Mouse (Mus musculus) gastrocnemius, postnatal 25 days (tissue): ENCODE results near the gene Dcun1d4. TPM values are rescaled to one million over a fixed set of nuclear protein-coding genes. Genes with fewer than 3 reads are reported as not detected.
A peak's percentile ranks its signal among the peaks of the same experiment; 100 is the strongest.
"Not testable (repeated sequence)": the region's sequence is repeated elsewhere in the genome, so short reads cannot be mapped to it uniquely, and the experiment has no call there.

Experiments
- DNase-seq: peaks from one replicate; pipeline ENCODE4 v3.0.0; 2022
- total RNA-seq, 2 experiments: library from RNA; stranded (reverse); gene quantifications; 1 replicate in 1 of 2; 2 replicates in 1 of 2; pipeline ENCODE4 v1.2.3; 2021

Dcun1d4 gene
- total RNA-seq, 2 experiments from 2014 or later = 8.1 to 9.0 TPM

DNA sequence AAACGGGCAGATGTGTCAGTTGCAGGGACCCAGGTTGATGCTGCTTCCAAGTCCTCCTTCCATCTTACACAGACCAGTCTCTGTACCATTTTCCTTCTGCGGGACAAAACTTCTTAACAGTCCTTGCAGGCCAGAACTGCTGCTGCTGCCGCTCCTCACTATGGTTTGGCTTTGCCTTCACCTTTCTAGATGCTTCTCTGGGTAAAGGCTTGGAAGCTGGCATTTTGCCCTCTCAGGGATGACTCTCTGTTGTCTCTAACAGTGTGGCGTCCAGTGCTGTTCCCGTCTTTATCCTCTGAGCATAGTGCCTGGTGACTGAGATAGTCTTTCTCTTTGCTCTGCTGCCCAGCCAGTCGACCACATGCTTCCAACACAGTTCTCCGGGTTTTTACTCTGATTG is 66.5 kb downstream of the Dcun1d4 start:
- no peak for DNase-seq

DNA sequence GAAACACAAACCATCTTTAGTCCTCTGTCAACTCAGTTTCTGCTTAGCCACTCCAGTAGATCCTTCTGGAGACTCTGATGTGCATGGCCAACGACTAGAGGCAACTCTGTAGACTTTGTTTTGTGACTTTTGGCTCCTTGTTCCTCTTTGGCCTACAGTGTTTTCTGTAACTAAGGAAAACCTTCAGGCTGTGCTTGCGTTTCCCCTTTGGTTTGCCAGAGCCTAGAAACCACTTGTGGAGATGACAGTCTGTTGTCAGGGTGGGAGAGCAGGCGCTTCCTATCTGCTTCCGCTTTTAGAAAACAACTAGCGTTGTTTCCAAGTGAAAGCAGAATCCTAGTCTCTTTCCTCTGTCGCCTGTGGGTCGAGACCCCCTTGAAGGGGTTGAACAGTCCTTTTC is 67.4 kb downstream of the Dcun1d4 start:
- DNase-seq = no peak

DNA sequence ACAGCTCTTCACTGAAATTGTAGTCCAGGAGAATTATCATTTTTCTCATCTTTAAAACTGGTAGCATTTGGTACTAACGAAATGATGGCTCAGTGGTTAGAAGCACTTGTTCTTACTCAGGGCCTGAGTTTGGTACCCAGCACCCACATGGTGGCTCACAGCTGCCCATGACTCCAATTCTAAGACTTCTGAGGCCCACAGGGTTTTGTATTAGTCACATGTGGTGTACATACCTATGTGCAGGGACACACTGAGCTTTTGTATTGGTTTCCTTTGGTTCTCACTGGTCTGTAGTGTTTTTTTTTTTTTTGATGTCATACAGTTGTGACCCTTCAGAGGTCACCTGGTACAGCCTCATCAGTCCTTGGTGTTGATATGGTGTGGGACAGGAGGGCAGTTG is 68.0 kb downstream of the Dcun1d4 start:
- no peak for DNase-seq

DNA sequence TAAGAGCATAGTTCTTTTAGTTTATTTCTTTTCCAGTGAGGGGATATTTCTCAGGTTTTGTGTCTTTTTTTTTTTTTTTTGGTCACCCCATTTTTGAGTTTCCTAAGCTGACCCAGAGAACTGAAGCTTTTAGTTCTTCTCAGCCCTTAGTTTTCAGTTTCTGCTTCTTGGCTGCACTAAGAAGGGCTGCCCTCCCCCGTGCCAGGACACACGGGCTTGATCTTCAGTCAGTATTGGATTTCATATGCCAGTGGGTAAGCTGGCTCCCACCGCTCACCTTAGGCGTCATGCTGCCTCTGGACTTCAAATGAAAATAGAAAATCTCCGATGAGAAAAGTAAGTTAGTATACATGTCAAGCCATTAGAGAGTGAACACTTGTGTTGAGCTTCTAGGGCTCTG is 71.0 kb downstream of the Dcun1d4 start:
- DNase-seq = peak; percentile 27

DNA sequence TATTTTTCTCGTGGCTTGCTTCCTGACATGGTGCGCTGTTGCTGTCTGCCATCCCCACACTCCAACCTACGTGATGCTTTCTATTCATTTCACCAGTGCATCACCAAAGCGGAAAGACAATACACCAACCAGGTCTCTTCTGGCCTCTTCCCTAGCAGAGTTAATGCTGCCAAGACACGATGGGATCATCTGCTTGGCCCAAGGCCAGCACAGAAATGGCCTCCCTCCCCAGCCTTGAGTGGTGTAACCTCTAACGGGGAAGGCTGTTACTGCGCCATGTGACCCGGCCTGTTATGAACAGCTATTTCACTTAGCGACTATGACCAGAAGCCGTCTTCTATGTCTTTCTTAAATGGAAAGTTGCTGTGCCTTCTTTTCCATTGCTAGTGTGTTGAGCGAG is 73.1 kb downstream of the Dcun1d4 start:
- no peak for DNase-seq

DNA sequence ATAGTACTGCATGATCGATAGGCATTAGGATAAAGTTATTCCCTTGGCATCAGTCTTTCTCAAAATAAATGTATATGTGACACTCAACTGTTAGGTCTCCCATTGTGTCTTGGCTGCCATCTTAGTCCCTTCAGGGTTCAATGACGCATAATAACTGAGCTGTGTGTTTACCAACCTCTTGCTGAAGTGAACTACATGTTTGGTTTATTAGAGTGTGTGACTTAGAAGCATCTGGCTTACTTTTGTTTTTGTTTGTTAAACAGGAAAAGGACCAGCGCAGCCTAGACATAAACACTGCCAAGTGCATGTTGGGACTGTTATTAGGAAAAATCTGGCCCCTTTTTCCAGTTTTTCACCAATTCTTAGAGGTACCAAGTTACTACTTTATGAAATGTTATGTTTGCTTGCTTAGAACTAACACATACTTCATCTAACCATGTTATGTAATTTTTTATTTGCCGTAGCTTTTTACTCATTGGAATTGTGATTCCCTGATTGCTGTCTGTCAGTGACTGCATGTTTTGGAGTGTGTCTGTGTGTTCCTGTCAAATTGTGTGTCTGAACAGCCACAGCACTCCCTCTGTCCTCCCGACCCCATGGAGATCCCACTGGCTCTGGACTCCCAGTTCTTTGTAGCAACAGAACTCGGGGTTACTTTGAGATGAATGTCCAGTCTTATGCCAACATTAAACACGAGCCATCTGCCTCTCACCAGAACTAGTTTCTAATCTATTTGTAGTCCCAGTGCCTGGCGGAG is 74.5 kb downstream of the Dcun1d4 start:
- no peak for DNase-seq

DNA sequence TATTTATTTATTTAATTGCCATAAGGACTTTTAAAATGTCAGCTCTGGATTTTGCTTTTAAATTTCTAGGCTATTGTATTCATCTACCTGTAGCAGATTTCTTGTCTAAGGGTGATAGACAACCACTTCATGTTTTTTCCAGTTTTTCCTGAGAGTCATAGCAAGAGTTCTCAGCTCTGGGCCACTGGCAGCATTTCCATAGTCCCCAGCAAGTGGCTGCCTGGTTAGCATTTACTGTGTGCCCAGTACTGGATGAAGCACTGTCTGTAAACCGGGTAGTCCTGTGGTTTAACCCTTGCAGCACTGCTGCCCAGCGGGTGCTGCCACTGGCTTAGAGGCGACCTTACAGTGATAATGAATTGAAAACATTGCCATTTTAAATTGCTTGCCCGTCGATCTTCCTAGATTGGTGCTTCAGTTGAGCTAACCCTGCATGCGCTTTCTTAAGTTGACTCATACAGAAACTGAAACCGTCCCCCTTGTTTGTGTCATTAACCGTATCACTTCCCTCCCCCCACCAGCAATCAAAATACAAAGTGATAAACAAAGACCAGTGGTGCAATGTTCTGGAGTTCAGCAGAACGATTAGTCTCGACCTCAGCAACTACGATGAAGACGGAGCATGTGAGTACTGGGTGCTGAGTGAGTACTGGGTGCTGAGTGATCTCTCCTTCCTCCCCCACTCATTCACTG is 76.1 kb downstream of the Dcun1d4 start:
- no peak for DNase-seq

DNA sequence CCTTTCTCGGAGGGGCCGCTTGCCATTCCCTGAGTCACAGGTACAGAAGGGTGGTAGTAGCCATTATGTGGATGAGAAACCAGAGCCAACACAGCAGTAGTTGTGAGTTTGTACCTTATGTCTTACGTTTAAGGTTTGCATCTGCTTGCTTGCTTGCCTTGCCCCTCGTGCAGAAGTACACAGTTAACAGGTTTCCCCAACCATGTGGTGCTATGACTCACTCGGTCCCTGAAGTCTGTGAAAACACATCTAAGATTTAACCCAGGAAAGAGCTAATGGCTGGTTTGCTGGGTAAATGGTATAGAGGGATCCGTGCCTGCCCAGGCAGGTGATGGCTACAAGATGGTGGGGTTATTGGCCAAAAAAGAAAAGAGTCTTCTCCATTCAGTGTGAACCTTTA is 78.0 kb downstream of the Dcun1d4 start:
- no peak for DNase-seq

DNA sequence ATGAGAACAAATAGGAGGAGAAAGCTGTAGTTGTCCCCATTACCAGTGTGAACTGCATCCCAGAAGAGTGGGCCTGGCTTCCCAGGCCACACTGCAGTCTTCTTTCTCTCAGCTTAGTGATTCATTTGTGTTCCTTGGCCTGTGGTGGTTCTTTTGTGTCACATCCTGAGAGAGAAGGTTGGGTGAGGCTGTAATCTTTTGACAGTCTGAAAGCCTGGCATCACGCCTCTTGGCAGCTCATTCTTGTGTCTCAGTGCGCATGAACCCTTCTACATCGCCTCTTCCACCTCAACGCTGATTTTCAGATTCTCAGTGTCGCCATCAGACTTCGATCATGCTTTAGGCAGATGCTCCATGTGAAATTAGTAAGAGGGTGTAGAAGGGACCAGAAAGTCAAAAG is 83.2 kb downstream of the Dcun1d4 start:
- no peak for DNase-seq

DNA sequence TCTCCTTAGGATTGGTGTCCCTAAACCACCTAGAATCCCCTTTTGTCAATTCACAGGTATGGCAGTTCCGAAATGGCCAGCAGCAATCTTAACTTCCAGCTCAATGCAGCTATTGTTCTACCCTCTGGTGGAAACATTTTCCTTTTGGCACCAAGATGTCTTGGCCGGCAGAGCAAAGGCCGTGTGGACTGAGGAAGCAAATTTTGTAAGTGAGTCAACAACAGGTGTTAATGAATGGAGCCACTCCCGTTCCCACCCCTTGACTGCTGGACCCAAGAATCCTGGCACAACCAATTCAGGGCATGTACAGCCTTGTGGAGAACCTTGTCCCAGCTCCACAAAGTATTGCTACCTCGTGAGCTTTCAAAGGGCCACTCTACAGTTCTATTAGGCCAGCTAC is 85.3 kb downstream of the Dcun1d4 start:
- no peak for DNase-seq

DNA sequence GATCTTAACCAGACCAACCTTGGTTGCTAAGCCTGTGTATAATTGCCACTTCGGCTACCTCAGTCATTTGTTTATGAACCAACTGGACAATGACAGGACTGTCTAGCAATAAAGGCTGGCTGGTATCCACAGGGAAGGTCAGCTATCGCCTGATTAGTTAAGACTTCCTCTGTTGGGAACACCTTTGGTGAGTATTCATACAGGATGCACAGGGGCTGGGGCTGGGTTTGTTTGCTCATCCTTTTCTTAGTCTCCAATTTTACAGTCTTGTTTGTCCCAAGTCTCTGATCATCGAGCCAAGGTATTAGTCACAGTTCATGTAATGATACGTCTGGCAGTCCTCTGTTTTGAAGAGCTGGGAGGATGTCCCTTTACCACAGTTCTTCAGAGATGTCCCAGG is 86.1 kb downstream of the Dcun1d4 start:
- DNase-seq = no peak

DNA sequence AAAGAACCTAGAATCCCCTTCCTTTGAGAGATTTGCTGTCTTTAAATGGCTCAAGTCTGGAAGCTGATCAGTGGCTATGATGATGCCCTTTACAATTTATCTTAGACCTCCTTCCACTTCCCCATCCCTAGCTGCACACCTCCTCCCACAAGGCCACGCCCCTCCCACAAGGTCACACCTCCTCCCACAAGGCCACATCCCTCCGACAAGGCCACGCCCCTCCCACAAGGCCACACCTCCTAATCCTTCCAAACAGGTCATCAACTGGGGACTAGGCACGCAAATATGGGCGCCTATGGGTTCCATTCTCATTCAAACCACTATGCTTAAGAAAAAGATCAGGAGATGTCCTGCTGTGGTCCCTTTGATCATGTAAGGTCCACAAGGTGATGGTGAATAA is 88.4 kb downstream of the Dcun1d4 start:
- no peak for DNase-seq

DNA sequence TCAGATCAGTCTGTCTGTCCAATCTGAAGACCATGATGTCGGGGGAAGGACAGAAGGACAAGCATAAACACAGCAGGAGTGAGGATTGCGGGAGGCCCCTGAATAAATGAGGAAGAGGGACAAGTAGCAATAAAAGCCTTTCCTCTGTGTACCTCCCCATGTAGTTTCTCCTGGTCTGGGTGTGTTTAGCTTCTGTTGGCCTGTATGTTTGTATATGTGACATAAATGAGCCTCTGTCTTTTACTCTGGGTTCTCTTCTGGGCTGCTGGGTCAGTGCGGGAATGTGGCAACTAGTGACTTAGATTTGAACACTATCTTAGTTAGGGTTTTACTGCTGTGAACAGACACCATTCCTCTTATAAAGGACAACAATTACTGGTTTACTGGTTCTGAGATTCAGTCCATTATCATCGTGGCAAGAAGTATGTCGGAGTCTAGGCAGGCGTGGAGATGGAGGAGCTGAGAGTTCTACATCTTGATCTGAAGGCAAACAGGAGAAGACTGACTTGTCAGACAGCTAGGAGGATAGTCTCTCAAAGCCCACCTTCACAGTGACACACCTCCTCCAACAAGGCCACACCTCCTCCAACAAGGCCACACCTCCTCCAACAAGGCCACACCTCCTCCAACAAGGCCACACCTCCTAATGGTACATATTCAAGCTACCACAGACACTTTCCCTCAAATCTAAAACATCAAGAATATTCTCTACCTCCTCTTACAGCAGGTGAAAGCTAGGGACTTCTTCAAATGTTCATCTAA is 90.8 kb downstream of the Dcun1d4 start:
- DNase-seq = no peak

DNA sequence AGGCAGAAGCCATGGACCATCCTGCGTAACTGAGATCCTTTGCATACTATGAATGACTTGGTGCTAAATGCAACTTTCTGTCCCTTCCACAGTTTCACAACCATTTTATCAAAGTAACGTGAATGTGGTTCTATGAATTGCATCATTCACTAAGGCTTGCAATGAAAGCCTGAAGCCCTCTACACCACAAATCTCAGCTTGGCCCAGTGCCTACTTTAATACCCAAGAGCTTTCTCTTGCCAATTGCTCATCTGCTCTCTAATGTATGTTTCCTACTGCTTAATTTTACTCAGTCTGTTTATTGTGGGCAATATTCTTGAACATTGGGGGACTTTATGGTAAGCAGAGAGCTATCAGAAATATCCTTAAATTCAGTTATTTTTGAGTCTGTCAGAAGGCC is 92.0 kb downstream of the Dcun1d4 start:
- no peak for DNase-seq

DNA sequence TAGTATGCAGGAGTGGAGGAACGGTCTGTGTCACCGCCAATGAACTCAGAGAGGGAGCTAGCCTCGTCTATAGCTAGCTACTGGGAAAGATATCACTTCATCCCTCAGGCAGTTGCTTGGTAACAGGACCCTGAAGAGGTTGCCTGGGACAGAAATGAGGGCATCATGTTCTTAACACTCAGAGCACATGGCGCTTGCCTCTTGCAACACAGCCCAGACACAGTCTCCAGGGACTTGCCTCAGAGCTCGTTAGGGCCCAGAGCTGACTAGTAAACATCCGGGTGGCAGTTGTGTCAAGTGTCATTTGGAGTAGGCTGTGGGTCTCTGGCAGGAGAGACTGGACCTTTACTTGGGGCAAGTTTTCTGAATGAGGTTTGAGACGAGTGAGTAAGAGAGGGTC is 93.0 kb downstream of the Dcun1d4 start:
- DNase-seq = peak; percentile 65

DNA sequence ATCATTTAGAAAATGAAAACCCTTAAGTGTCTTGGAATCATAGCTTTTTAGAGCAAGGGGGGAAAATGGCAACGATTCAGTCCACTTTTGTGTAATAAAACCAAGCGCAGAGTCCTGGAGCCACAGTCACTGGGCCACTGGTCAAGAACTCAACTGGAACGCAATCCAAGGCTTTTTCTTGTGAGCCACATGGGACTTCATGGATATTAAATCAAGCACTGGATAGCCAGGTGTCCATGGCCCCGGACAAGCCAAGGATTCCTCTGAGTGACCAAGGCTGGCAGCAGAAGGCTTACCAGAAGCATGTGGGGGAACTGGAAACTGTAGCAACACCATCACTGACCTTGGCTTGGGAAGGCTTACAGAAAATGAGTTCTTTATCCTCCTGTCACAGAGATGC is 93.8 kb downstream of the Dcun1d4 start:
- peak; percentile 64 for DNase-seq

DNA sequence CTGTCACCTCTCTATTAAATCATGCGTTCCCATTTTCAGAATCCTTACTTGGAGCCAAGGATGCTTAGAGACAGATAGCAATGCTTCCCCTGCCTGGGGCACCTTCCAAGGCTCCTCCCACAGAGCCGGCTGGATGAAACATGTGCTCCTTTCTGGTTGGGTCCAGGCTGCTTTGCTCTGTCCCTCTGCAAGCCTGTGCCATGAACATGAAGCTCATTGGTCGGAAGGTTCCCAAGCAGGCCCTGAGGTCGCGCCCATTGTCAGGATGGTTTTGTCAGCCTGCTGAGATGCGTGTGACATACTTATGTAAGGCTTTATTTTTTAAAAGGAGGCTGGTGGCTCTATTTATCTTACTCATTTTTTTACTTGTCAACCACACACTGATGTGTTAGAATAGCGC is 95.9 kb downstream of the Dcun1d4 start:
- DNase-seq = no peak

DNA sequence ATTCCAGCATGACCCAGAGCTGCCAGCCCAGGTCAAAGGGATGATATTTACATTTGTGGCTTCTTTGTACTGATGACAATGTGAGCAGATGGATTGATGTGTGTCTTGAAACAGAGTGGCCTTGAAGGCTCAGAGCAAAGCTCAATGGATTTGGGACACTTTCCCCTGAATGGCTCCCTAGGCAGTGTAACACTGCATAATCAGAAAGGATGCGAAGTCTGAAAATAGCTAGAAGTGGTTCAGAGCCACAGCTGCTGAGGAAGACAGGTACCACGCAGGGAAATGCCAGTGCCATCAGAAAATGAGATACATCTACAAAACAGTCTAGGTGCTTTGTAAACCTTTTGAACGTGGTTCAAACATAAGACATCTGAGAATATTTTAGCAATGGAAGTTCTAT is 97.3 kb downstream of the Dcun1d4 start:
- no peak for DNase-seq

DNA sequence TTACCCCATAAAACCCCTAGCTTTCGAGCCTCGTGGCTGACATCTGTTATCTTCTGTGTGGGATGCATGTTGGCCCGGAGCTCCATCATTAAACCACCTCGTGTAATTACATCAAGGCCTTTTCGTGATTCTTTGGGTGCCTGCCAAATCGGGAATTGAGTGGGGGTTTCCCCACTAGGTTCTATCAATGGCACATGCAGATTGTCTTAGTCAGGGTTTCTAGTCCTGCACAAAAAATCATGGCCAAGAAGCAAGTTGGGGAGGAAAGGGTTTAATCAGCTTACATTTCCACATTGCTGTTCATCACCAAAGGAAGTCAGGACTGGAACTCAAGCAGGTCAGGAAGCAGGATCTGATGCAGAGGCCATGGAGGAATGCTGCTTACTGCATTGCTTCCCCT is 103.2 kb downstream of the Dcun1d4 start:
- not testable (repeated sequence) for DNase-seq

DNA sequence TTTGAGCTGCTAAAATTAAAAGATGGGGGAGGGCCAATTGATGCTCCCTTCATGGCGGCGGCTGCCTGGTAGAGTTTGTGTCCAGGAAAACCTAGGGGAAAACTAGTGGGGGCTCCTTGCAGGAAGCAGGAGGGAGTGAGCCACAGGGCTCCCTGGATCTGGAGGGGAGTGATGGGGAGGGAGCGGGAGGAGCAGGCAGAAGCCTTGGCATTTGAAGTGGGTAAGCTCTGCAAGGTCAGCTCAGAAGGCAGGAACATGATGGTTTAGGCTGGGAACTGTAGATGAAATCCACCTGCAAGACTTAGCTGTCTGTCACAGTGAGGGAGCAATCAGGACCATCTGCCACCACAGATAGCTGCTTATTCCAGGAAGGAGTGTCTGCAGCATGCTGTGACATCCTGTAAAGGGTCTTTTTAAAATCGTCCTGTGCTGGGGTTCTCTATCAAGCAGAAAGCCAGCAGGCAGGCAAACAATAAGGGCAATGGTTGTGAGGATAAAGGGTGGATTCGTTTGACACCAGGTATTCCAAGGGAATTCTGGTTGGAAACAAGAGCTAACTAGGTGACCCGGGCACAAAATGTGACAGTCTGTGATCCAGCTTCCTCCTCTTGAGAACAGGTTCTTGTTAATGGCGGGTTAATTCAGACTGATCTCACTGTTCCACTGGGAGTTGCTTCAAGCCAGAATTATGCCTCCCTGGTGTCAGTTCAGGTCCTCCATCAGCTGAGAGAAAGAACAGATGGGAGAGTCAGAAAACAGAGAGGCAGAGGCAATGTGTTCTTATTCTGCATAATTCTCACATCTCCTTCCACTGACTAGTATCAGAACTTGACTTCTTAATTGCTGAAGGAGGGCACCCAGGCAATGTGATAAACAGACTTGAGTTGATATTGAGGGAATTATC is 104.7 kb downstream of the Dcun1d4 start:
- DNase-seq = no peak

DNA sequence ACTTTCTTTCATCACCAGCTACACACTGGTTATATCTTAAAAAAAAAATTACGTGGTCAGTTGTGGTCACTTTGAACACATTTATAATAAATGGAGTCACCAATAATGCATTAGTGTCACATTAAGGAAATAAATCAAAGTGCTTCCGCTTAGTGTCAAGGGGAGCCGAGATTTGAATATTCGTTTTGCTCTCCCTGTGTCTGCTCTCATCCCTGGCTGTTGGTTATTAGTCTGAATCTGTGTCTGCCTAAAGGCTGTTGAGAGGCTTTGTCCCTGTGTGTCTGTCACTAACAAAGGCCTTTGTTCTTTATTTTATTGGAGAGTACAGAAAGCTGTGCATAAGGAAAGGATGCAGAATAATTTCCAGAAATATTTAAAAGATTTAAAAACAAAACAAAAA is 105.8 kb downstream of the Dcun1d4 start:
- DNase-seq = no peak

DNA sequence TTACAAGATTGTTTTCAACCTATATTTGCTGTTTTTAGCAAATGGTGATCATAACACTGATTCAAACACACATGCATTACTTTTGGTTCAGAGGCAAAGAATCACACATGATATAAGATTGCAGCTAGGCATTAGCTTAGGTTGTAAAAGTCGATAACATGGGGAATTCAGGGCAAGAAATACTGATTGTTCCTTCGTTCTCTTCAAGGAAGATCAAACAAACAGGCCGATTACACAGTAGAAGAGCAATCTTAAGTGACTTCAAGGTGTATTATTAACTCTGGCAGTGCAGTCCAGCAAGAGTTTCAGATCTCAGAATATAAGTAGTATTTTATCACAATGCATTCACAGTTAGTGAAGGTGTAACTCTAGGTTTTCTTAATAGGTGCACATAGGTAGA is 106.3 kb downstream of the Dcun1d4 start:
- DNase-seq = no peak
